Mouse (Mus musculus) CH12.LX (cell line): Measurements from ENCODE around the gene Gm9195. TPM values are rescaled to one million over a fixed set of nuclear protein-coding genes. Genes with fewer than 3 reads are reported as not detected.

Experiments used
- DNase-seq: peaks from one replicate; pipeline ENCODE4 v3.0.0-alpha.2; 2013; ENCODE audit errors: extremely low read depth
- H3K27ac ChIP-seq: 2 replicates; pipeline ENCODE4 v1.5.1; 2012; ENCODE audit warnings: low read depth, mild to moderate bottlenecking, control low read depth, moderate library complexity; ENCODE audit not compliant: insufficient read depth
- H3K27me3 ChIP-seq: replicated peaks from 2 replicates; pipeline ENCODE3; 2012; ENCODE audit warnings: inconsistent platforms
- H3K36me3 ChIP-seq, 2 experiments: replicated peaks in 1 of 2; 2 replicates each; pipeline versions ENCODE3 to v1.6.1; 2012; ENCODE audit warnings: inconsistent platforms in 1 of 2, low read length in 1 of 2, mild to moderate bottlenecking in 1 of 2, mixed read lengths in 1 of 2, moderate library complexity in 1 of 2; ENCODE audit not compliant: control insufficient read depth in 1 of 2, insufficient read depth in 1 of 2
- H3K4me1 ChIP-seq, 2 experiments: 2 replicates each; pipeline ENCODE4 v1.6.1; 2012; ENCODE audit warnings: inconsistent platforms in 1 of 2, moderate library complexity in 1 of 2; ENCODE audit not compliant: insufficient read depth in 2 of 2, control insufficient read depth in 1 of 2
- H3K4me2 ChIP-seq: 2 replicates; pipeline ENCODE4 v1.6.1; 2012; ENCODE audit warnings: low read depth, mild to moderate bottlenecking, control low read depth; ENCODE audit not compliant: poor library complexity, insufficient read depth, severe bottlenecking
- H3K4me3 ChIP-seq, 3 experiments: fragments of 150-350 bp in 1 of 3; sonication (generic) in 1 of 3; replicated peaks in 1 of 3; 2 replicates each; pipeline versions ENCODE3 to v1.5.1; 2011 to 2012; ENCODE audit warnings: low read depth in 2 of 3, low read length in 2 of 3, mild to moderate bottlenecking in 2 of 3, moderate library complexity in 2 of 3, control low read depth in 1 of 3, improper control_type of control experiment in 1 of 3, inconsistent platforms in 1 of 3, mixed read lengths in 1 of 3; ENCODE audit not compliant: poor library complexity in 1 of 3
- H3K79me2 ChIP-seq: replicated peaks from 2 replicates; pipeline ENCODE4 v1.6.1; 2012; ENCODE audit warnings: mild to moderate bottlenecking, moderate library complexity; ENCODE audit not compliant: control insufficient read depth, poor library complexity, insufficient read depth, severe bottlenecking; ENCODE audit errors: extremely low read depth
- H3K9ac ChIP-seq: 2 replicates; pipeline ENCODE4 v1.6.1; 2012; ENCODE audit warnings: low read depth, mild to moderate bottlenecking, control low read depth, moderate library complexity; ENCODE audit not compliant: insufficient read depth
- H3K9me3 ChIP-seq: replicated peaks from 2 replicates; pipeline ENCODE3; 2012; ENCODE audit warnings: low read length, inconsistent platforms, mixed read lengths
- CHD1 ChIP-seq: IDR thresholded peaks from 2 replicates; pipeline ENCODE4 v1.6.1; 2012; ENCODE audit warnings: low read depth, low read length, improper control_type of control experiment, inconsistent platforms
- CHD2 ChIP-seq: IDR thresholded peaks from 2 replicates; pipeline ENCODE4 v1.6.1; 2011; ENCODE audit warnings: low read length, improper control_type of control experiment
- CTCF ChIP-seq, 2 experiments: IDR thresholded peaks in 1 of 2; conservative IDR thresholded peaks in 1 of 2; 2 replicates each; pipeline ENCODE4 v1.5.1; 2011 to 2012; ENCODE audit warnings: low read depth in 2 of 2, low read length in 2 of 2, improper control_type of control experiment in 1 of 2, inconsistent platforms in 1 of 2, mild to moderate bottlenecking in 1 of 2, moderate library complexity in 1 of 2
- ELF1 ChIP-seq: IDR thresholded peaks from 2 replicates; pipeline ENCODE4 v1.6.1; 2014; ENCODE audit warnings: low read depth, mild to moderate bottlenecking, inconsistent platforms, low read length, improper control_type of control experiment
- EP300 ChIP-seq: IDR thresholded peaks from 2 replicates; pipeline ENCODE4 v1.6.1; 2011; ENCODE audit warnings: low read length, improper control_type of control experiment
- ETS1 ChIP-seq: conservative IDR thresholded peaks from 2 replicates; pipeline ENCODE4 v1.6.1; 2012; ENCODE audit warnings: low read depth, mild to moderate bottlenecking, inconsistent platforms, low read length, improper control_type of control experiment, moderate library complexity
- GABPA ChIP-seq: IDR thresholded peaks from 2 replicates; pipeline ENCODE4 v1.6.1; 2012; ENCODE audit warnings: low read depth, low read length, improper control_type of control experiment, inconsistent platforms; ENCODE audit not compliant: insufficient replicate concordance
- HCFC1 ChIP-seq: IDR thresholded peaks from 2 replicates; pipeline ENCODE4 v1.6.1; 2012; ENCODE audit warnings: low read depth, mild to moderate bottlenecking, inconsistent platforms, low read length, improper control_type of control experiment
- JUN ChIP-seq: IDR thresholded peaks from 2 replicates; pipeline ENCODE4 v1.6.1; 2011; ENCODE audit warnings: low read depth, mild to moderate bottlenecking, low read length, improper control_type of control experiment, moderate library complexity; ENCODE audit not compliant: insufficient read depth
- JUND ChIP-seq: conservative IDR thresholded peaks from 2 replicates; pipeline ENCODE4 v1.6.1; 2011; ENCODE audit warnings: low read depth, low read length, improper control_type of control experiment
- KAT2A ChIP-seq: IDR thresholded peaks from 2 replicates; pipeline ENCODE4 v1.6.1; 2012; ENCODE audit warnings: low read length, improper control_type of control experiment, inconsistent platforms; ENCODE audit not compliant: insufficient replicate concordance
- MAFK ChIP-seq: IDR thresholded peaks from 2 replicates; pipeline ENCODE4 v1.6.1; 2011; ENCODE audit warnings: low read length, improper control_type of control experiment; ENCODE audit not compliant: insufficient replicate concordance
- MAX ChIP-seq: IDR thresholded peaks from 2 replicates; pipeline ENCODE4 v1.6.1; 2011; ENCODE audit warnings: low read length, improper control_type of control experiment
- MAZ ChIP-seq: IDR thresholded peaks from 2 replicates; pipeline ENCODE4 v1.6.1; 2012; ENCODE audit warnings: low read depth, mild to moderate bottlenecking, inconsistent platforms, low read length, improper control_type of control experiment, moderate library complexity
- MXI1 ChIP-seq: IDR thresholded peaks from 2 replicates; pipeline ENCODE4 v1.6.1; 2011; ENCODE audit warnings: mild to moderate bottlenecking, low read depth, low read length, improper control_type of control experiment
- NELFE ChIP-seq: IDR thresholded peaks from 2 replicates; pipeline ENCODE4 v1.6.1; 2011; ENCODE audit warnings: low read depth, low read length, improper control_type of control experiment
- PAX5 ChIP-seq: IDR thresholded peaks from 2 replicates; pipeline ENCODE4 v1.6.1; 2012; ENCODE audit warnings: low read length, inconsistent platforms, mixed read lengths
- RAD21 ChIP-seq: IDR thresholded peaks from 2 replicates; pipeline ENCODE4 v1.6.1; 2011; ENCODE audit warnings: low read depth, mild to moderate bottlenecking, low read length, improper control_type of control experiment, moderate library complexity
- RCOR1 ChIP-seq: conservative IDR thresholded peaks from 2 replicates; pipeline ENCODE4 v1.6.1; 2012; ENCODE audit warnings: low read depth, mild to moderate bottlenecking, inconsistent platforms, low read length, improper control_type of control experiment
- UBTF ChIP-seq: IDR thresholded peaks from 2 replicates; pipeline ENCODE4 v1.6.1; 2012; ENCODE audit warnings: low read depth, mild to moderate bottlenecking, inconsistent platforms, low read length, improper control_type of control experiment, moderate library complexity
- USF1 ChIP-seq: IDR thresholded peaks from 2 replicates; pipeline ENCODE4 v1.6.1; 2014; ENCODE audit warnings: low read depth, mild to moderate bottlenecking, inconsistent platforms, low read length, improper control_type of control experiment
- USF2 ChIP-seq: conservative IDR thresholded peaks from 2 replicates; pipeline ENCODE4 v1.6.1; 2011; ENCODE audit warnings: low read depth, low read length, improper control_type of control experiment
- ZMIZ1 ChIP-seq: IDR thresholded peaks from 2 replicates; pipeline ENCODE4 v1.6.1; 2012; ENCODE audit warnings: low read depth, mild to moderate bottlenecking, inconsistent platforms, low read length, improper control_type of control experiment
- ZNF384 ChIP-seq: IDR thresholded peaks from 2 replicates; pipeline ENCODE4 v1.6.1; 2012; ENCODE audit warnings: low read depth, low read length, improper control_type of control experiment, inconsistent platforms
- dilution Hi-C: fragments of 300-500 bp; cut with MboI; formaldehyde crosslinking; loops from 2 replicates; pipeline ENCODE4 v1.14.3; 2020; ENCODE audit warnings: low sequenced_read_pairs; ENCODE audit not compliant: extremely low pct_unique_long_range_greater_than_20kb, extremely low pct_ligation_motif_present
- in situ Hi-C: fragments of 300-500 bp; cut with MboI; formaldehyde crosslinking; loops from 3 replicates; pipeline ENCODE4 v1.14.3; 2019; ENCODE audit warnings: low sequenced_read_pairs, low pct_ligation_motif_present, low pct_unique_long_range_greater_than_20kb, mixed read lengths
- polyA plus RNA-seq: library from polyadenylated mRNA; unstranded; fragments of >175 nt; gene quantifications from 2 replicates; pipeline ENCODE4 v1.2.1, GENCODE M21; 2012; ENCODE audit warnings: low read depth; ENCODE audit not compliant: insufficient read length
- total RNA-seq, 2 experiments: library from RNA; depleted of rRNA; stranded (reverse); fragments of 300-350 nt in 1 of 2; fragments of >200 nt in 1 of 2; gene quantifications; 2 replicates each; pipeline ENCODE4 v1.2.3; 2012 to 2014

Gm9195 gene
- total and polyA plus RNA-seq, 3 experiments = 1.1 to 6.0 (median 2.2) TPM

- peaks cover 13 to 96% of the 10 kb centered on the region in 2 experiments for H3K36me3 ChIP-seq
- H3K9ac ChIP-seq = no peak overlapping the region
- no peak overlapping the region for H3K4me3 ChIP-seq
- no peak for DNase-seq
- dilution Hi-C loops (no loop called here), in situ Hi-C loops (loop anchor here (5.0 kb wide), 1 partner anchor 59 kb away; no protein-coding TSS in a partner anchor)
- H3K27ac ChIP-seq = no peak overlapping the region
- H3K27me3 ChIP-seq = no peaks in the 10 kb centered on the region
- no peaks in the 10 kb centered on the region for H3K9me3 ChIP-seq
- no peaks in the 10 kb centered on the region for H3K4me1 ChIP-seq
- H3K4me2 ChIP-seq = no peak overlapping the region
- no peak for TF ChIP-seq USF2
- no peak for TF ChIP-seq MXI1
- TF ChIP-seq UBTF = no peak
- no peak for TF ChIP-seq ZMIZ1
- no peak for TF ChIP-seq MAX
- no peak for TF ChIP-seq JUND
- TF ChIP-seq ETS1 = no peak
- no peak for TF ChIP-seq MAFK
- no peak for TF ChIP-seq GABPA
- no peak for TF ChIP-seq PAX5
- TF ChIP-seq USF1 = no peak
- no peak for TF ChIP-seq ZNF384
- no peak for TF ChIP-seq ELF1
- no peak for TF ChIP-seq EP300
- no peak for TF ChIP-seq MAZ
- no peak for TF ChIP-seq CTCF (conservative IDR thresholded peaks at IDR 0.05 in 1 of 2, IDR thresholded peaks at IDR 0.05 in 1 of 2; ENCODE audit: low read depth in 2 of 2, low read length in 2 of 2)
- no peaks in the 10 kb centered on the region for H3K79me2 ChIP-seq
Observed at GRCm38 (mm10) chr14:72440929-72441328, 50.7 kb downstream of the Gm9195 start.

- no peaks in the 10 kb centered on the region for H3K4me1 ChIP-seq
- DNase-seq = no peak
- no peak for TF ChIP-seq RAD21
- no peak for TF ChIP-seq CHD1
- TF ChIP-seq ZNF384 = no peak
- no peak for TF ChIP-seq JUN
- no peak for TF ChIP-seq RCOR1
- no peak for TF ChIP-seq KAT2A
- no peak for TF ChIP-seq NELFE
- TF ChIP-seq HCFC1 = no peak
- TF ChIP-seq UBTF = no peak
- TF ChIP-seq CHD2 = no peak
- no peak for TF ChIP-seq PAX5
- TF ChIP-seq ELF1 = no peak
- TF ChIP-seq, all 38 proteins: peak for 0
- no peak overlapping the region for H3K4me3 ChIP-seq
- H3K79me2 ChIP-seq = no peaks in the 10 kb centered on the region
- H3K9me3 ChIP-seq = no peaks in the 10 kb centered on the region
- H3K9ac ChIP-seq = no peak overlapping the region
- no peak overlapping the region for H3K27ac ChIP-seq
- dilution Hi-C loops = no loop called here
- peaks cover 13 to 96% of the 10 kb centered on the region in 2 experiments for H3K36me3 ChIP-seq
- in situ Hi-C loops = loop anchor here (5.0 kb wide), 1 partner anchor 58 kb away; no protein-coding TSS in a partner anchor
- no peaks in the 10 kb centered on the region for H3K27me3 ChIP-seq
- no peak overlapping the region for H3K4me2 ChIP-seq
Observed at GRCm38 (mm10) chr14:72440436-72440835, 51.2 kb downstream of the Gm9195 start.
